Mouse (Mus musculus) forebrain, embryonic 10.5 days (tissue): ENCODE measurements around the gene Olfr665. TPM values are rescaled to one million over a fixed set of nuclear protein-coding genes. Genes with fewer than 3 reads are reported as not detected.
"Not testable (repeated sequence)": the region's sequence is repeated elsewhere in the genome, so short reads cannot be mapped to it uniquely, and the experiment has no call there.

Experiments used
- DNase-seq: peaks from one replicate; pipeline ENCODE4 v3.0.0-alpha.2; 2017; ENCODE audit warnings: low spot score; ENCODE audit errors: extremely low spot score
- H3K27ac ChIP-seq: fragments of 300-500 bp; sonication (generic); 2 replicates; pipeline ENCODE4 v1.5.1; 2016; ENCODE audit warnings: mild to moderate bottlenecking
- H3K27me3 ChIP-seq: fragments of 300-500 bp; sonication (generic); 2 replicates; pipeline ENCODE4 v1.6.1; 2016; ENCODE audit warnings: mild to moderate bottlenecking; ENCODE audit not compliant: poor library complexity, severe bottlenecking
- H3K36me3 ChIP-seq: fragments of 300-500 bp; sonication (generic); replicated peaks from 2 replicates; pipeline ENCODE4 v1.6.1; 2016; ENCODE audit warnings: mild to moderate bottlenecking, moderate library complexity
- H3K4me1 ChIP-seq: fragments of 300-500 bp; sonication (generic); 2 replicates; pipeline ENCODE4 v1.6.1; 2016
- H3K4me3 ChIP-seq: fragments of 300-500 bp; sonication (generic); 2 replicates; pipeline ENCODE4 v1.5.1; 2016; ENCODE audit warnings: mild to moderate bottlenecking, moderate library complexity
- H3K9me3 ChIP-seq: fragments of 300-500 bp; sonication (generic); 2 replicates; pipeline ENCODE4 v1.6.1; 2016; ENCODE audit warnings: mild to moderate bottlenecking, moderate library complexity
- WGBS: fragments of 180-500 bp; shearing (Covaris S2); methylation state at CpG from one replicate; pipeline ENCODE4 v1.1.7; 2016; 5-methylcytosine and 5-hydroxymethylcytosine counted together
- polyA plus RNA-seq: library from polyadenylated mRNA; unstranded; fragments of >200 nt; fragmentation: Nextera tagmentation; extraction: Ambion mirVana; gene quantifications from 2 replicates; pipeline ENCODE4 v1.2.1, GENCODE M21; 2016

Gene Olfr665
- polyA plus RNA-seq: not detected in 2 replicates

DNA sequence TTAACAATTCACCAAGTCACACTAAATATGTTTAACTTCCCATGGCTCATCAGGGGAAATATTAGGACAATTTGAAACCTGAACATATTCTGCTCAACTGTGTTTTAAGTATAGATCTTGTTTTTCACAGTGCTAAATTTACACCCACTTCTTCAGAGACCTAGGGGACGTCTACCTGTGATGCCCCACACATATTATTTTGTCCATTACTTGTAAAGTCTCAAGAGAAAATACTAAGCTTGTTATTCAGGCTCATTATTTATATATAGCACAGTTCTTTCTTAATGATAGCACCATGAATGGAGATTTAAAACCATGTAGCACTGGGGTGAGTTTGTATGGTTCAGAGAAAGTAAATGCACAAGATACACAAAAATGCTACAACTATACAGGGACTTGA lies at the start of gene Olfr665:
Gene Olfr665, plus strand, starts transcription at position 301 of the 400 bp plus-strand sequence.
- 69% methylated on average over 1 of the region's 1 CpGs for WGBS
- Histone ChIP-seq H3K36me3 (no peaks in the 10 kb centered on the region), H3K9me3 (no peaks in the 10 kb centered on the region), H3K4me3 (no peak within 1 kb of the TSS), H3K4me1 (no peaks in the 10 kb centered on the region), H3K27me3 (no peaks in the 10 kb centered on the region), H3K27ac (no peak within 1 kb of the TSS)
- no peak for DNase-seq

GRCm38 (mm10) chr7:104842503-104842902 lies 35.3 kb upstream of the Olfr665 start, which contains the start of gene Usp17lb:
Gene Usp17lb (minus strand): TSS chr7:104842603.
- no peaks in the 10 kb centered on the region for H3K9me3 ChIP-seq
- no peak within 1 kb of the TSS for H3K27ac ChIP-seq
- DNase-seq: no peak
- WGBS: 78% methylated on average over 1 of the region's 1 CpGs
- H3K27me3 ChIP-seq: no peaks in the 10 kb centered on the region
- no peaks in the 10 kb centered on the region for H3K4me1 ChIP-seq
- no peak within 1 kb of the TSS for H3K4me3 ChIP-seq
- no peaks in the 10 kb centered on the region for H3K36me3 ChIP-seq

GRCm38 (mm10) chr7:104843731-104844287 lies 34.0 kb upstream of the Olfr665 start:
- no peaks in the 10 kb centered on the region for H3K9me3 ChIP-seq

GRCm38 (mm10) chr7:104851546-104851945 lies 26.3 kb upstream of the Olfr665 start:
- H3K27ac ChIP-seq, H3K4me3 ChIP-seq, H3K27me3 ChIP-seq, H3K36me3 ChIP-seq, H3K4me1 ChIP-seq, H3K9me3 ChIP-seq, DNase-seq: not testable (repeated sequence)
- WGBS: 65% methylated on average over 2 of the region's 2 CpGs

More at GRCm38 (mm10) chr7:104843731-104844287, 34.0 kb upstream of the Olfr665 start:
- no peaks in the 10 kb centered on the region for H3K27me3 ChIP-seq
- H3K4me1 ChIP-seq: no peaks in the 10 kb centered on the region
- H3K4me3 ChIP-seq: no peak overlapping the region
- H3K27ac ChIP-seq: no peak overlapping the region
- 79% methylated on average over 1 of the region's 1 CpGs for WGBS
- no peak for DNase-seq
- no peaks in the 10 kb centered on the region for H3K36me3 ChIP-seq

GRCm38 (mm10) chr7:104855248-104855750 lies 22.5 kb upstream of the Olfr665 start:
- no peaks in the 10 kb centered on the region for H3K4me1 ChIP-seq
- H3K9me3 ChIP-seq: no peaks in the 10 kb centered on the region
- no peak for DNase-seq
- H3K27me3 ChIP-seq: no peaks in the 10 kb centered on the region
- WGBS: 89% methylated on average over 3 of the region's 3 CpGs
- no peak overlapping the region for H3K4me3 ChIP-seq
- no peak overlapping the region for H3K27ac ChIP-seq
- no peaks in the 10 kb centered on the region for H3K36me3 ChIP-seq

GRCm38 (mm10) chr7:104856709-104857108 lies 21.1 kb upstream of the Olfr665 start, which contains the start of gene Usp17la:
Gene Usp17la (plus strand): TSS chr7:104857009.
- not testable (repeated sequence) for DNase-seq, H3K4me1 ChIP-seq, H3K36me3 ChIP-seq, H3K27ac ChIP-seq, H3K27me3 ChIP-seq, H3K4me3 ChIP-seq, H3K9me3 ChIP-seq
- WGBS: 78% methylated on average over 2 of the region's 2 CpGs

DNA sequence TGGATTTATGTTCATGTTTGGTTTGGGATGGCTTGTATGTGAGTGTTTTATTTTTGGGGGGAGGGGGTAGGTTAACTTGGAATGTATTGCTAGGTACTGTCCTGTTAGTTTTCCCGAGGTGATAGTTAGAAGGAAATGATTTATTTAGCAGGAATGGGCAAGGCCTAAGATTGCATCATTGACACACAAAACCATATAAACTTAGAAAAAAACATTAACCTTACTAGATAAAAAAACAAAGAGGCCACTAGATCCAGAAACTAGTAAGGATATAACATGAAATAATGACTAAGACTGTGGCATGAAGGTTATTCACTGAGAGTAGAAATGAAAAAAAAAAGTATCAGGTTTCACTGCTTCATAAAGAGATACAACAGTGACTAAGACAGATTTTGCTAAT lies 20.1 kb upstream of the Olfr665 start:
- Histone ChIP-seq H3K9me3 (no peaks in the 10 kb centered on the region), H3K4me1 (no peaks in the 10 kb centered on the region), H3K27me3 (no peaks in the 10 kb centered on the region), H3K4me3 (no peak overlapping the region), H3K36me3 (no peaks in the 10 kb centered on the region), H3K27ac (no peak overlapping the region)
- 77% methylated on average over 1 of the region's 1 CpGs for WGBS
- no peak for DNase-seq

DNA sequence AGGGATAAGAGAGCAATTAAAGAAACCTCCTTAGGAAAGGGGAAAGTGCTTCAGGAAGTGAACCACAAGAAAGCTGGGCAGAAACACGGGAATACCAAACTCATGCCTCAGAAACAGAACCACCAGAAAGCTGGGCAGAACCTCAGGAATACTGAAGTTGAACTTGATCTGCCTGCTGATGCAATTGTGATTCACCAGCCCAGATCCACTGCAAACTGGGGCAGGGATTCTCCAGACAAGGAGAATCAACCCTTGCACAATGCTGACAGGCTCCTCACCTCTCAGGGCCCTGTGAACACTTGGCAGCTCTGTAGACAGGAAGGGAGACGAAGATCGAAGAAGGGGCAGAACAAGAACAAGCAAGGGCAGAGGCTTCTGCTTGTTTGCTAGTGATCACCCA lies 16.4 kb upstream of the Olfr665 start:
- H3K36me3 ChIP-seq: no peaks in the 10 kb centered on the region
- no peaks in the 10 kb centered on the region for H3K9me3 ChIP-seq
- no peak overlapping the region for H3K27ac ChIP-seq
- WGBS: 84% methylated on average over 3 of the region's 3 CpGs
- H3K4me1 ChIP-seq: no peaks in the 10 kb centered on the region
- no peak overlapping the region for H3K4me3 ChIP-seq
- no peak for DNase-seq
- no peaks in the 10 kb centered on the region for H3K27me3 ChIP-seq

GRCm38 (mm10) chr7:104895852-104896251 lies 18.0 kb downstream of the Olfr665 start, which contains the start of gene Olfr666:
Gene Olfr666 (minus strand): TSS chr7:104895952.
- WGBS: 89% methylated on average over 2 of the region's 2 CpGs

DNA sequence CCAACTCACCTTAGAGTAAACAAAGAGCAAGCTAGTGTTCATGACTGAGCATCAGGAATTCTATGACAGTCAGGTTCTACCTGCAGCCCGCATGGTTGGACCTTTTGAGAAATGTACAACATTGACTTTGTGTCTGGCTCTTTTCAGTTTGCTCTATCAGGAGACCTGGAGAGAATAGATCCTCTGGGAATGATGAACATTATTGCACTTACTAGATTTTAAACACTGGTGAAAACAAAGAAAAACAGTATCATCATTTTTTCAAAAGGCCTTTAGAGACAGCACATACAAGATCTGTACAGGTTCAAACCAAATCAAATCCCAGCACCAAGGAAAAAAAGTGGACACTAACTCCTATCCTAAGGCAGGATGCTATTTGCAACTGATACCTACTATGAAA lies 43.6 kb downstream of the Olfr665 start, which contains the start of gene Olfr667:
Gene Olfr667, minus strand, starts transcription at position 101 of the 400 bp plus-strand sequence.
- Histone ChIP-seq H3K27ac (no peak within 1 kb of the TSS), H3K9me3 (no peaks in the 10 kb centered on the region), H3K27me3 (no peaks in the 10 kb centered on the region), H3K36me3 (no peaks in the 10 kb centered on the region), H3K4me1 (no peaks in the 10 kb centered on the region), H3K4me3 (no peak within 1 kb of the TSS)
- DNase-seq: no peak
- WGBS: 91% methylated on average over 1 of the region's 1 CpGs

More at GRCm38 (mm10) chr7:104895852-104896251, 18.0 kb downstream of the Olfr665 start, which contains the start of gene Olfr666:
- H3K4me3 ChIP-seq: no peak within 1 kb of the TSS
- H3K9me3 ChIP-seq: no peaks in the 10 kb centered on the region
- no peak for DNase-seq
- no peaks in the 10 kb centered on the region for H3K36me3 ChIP-seq
- H3K27ac ChIP-seq: no peak within 1 kb of the TSS
- H3K27me3 ChIP-seq: no peaks in the 10 kb centered on the region
- H3K4me1 ChIP-seq: no peaks in the 10 kb centered on the region

- no peak for DNase-seq
- Histone ChIP-seq H3K4me1 (no peaks in the 10 kb centered on the region), H3K9me3 (no peaks in the 10 kb centered on the region), H3K27me3 (no peaks in the 10 kb centered on the region), H3K27ac (no peak within 1 kb of the TSS), H3K4me3 (no peak within 1 kb of the TSS), H3K36me3 (no peaks in the 10 kb centered on the region)
- 97% methylated on average over 1 of the region's 1 CpGs for WGBS
Measured at GRCm38 (mm10) chr7:104927957-104928356, 50.1 kb downstream of the Olfr665 start, which contains the start of gene Olfr668. Gene Olfr668 (minus strand): TSS chr7:104928057.
